ENCODE assay signal across 29 mouse cellular contexts in the genomic region with DNA sequence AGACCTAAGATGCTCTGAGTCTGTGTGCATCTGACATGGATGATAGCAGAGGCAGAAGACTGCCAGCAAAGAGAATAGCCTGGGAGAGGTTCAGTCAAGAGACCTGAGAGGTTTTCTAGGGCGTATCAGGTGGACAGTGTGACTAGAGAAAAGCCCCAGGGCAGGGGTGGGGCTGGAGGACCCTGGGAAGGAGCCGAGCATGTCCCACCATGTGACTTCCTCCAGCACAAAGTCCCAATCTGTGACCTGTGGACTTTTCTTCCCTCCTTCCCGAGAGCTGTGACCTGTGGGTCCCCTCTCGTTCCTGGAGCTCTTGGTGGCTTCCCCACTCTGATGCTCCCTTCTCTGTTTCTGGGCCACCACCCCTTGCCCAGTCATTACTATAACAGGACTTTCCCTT. TPM values are rescaled to one million over a fixed set of nuclear protein-coding genes. Genes with fewer than 3 reads are reported as not detected.
"Had no signal": no experiment of that assay in that cellular context is flagged by ENCODE, and none has a peak within 500 bp of the region (broad histone marks: within the 10 kb centered on the region; RNA-seq: fewer than 3 reads in every experiment).

No protein-coding gene starts in this region.

- DNase-seq: forebrain, postnatal 0 days; gastrocnemius, adult 2 months; gastrocnemius, postnatal 10 days; gastrocnemius, postnatal 25 days; heart, adult 18-20 months; heart, postnatal 10 days; heart, postnatal 4 days; kidney, adult 18-20 months; kidney, adult 9 months; kidney, postnatal 10 days; kidney, postnatal 25 days; kidney, postnatal 4 days; liver; liver, embryonic 13.5 days had no signal

- H3K36me3 ChIP-seq: forebrain, embryonic 15.5 days; heart, embryonic 10.5 days; heart, embryonic 12.5 days; hindbrain, embryonic 10.5 days; hindbrain, embryonic 13.5 days; hindbrain, embryonic 15.5 days; limb, embryonic 10.5 days; limb, embryonic 12.5 days; liver, embryonic 13.5 days had no signal

- ATAC-seq: forebrain, embryonic 15.5 days; forebrain, postnatal 0 days; hindbrain, postnatal 0 days had no signal

- H3K9me3 ChIP-seq: forebrain, embryonic 15.5 days; heart, embryonic 10.5 days; heart, embryonic 12.5 days; hindbrain, embryonic 10.5 days; hindbrain, embryonic 13.5 days; hindbrain, embryonic 15.5 days; limb, embryonic 10.5 days; limb, embryonic 12.5 days; liver, embryonic 13.5 days had no signal

- H3K4me1 ChIP-seq: forebrain, embryonic 15.5 days; hindbrain, embryonic 13.5 days; hindbrain, embryonic 15.5 days; limb, embryonic 12.5 days; liver, embryonic 13.5 days had no signal

- H3K27me3 ChIP-seq: forebrain, embryonic 15.5 days; heart, embryonic 12.5 days; hindbrain, embryonic 15.5 days; liver, embryonic 13.5 days had no signal

- H3K4me2 ChIP-seq: forebrain, embryonic 15.5 days; heart, embryonic 12.5 days; hindbrain, embryonic 13.5 days; hindbrain, embryonic 15.5 days; limb, embryonic 12.5 days; liver, embryonic 13.5 days had no signal

- H3K27ac ChIP-seq: forebrain, embryonic 15.5 days; gastrocnemius, adult 2 months; heart, embryonic 10.5 days; hindbrain, embryonic 10.5 days; hindbrain, embryonic 13.5 days; hindbrain, embryonic 15.5 days; hindbrain, postnatal 0 days; layer of hippocampus, adult 2 months; left cerebral cortex, adult 2 months; limb, embryonic 10.5 days; limb, embryonic 12.5 days; liver, embryonic 13.5 days had no signal

- H3K9ac ChIP-seq: forebrain, embryonic 15.5 days; forebrain, postnatal 0 days; heart, embryonic 12.5 days; hindbrain, embryonic 13.5 days; hindbrain, embryonic 15.5 days; limb, embryonic 12.5 days; liver, embryonic 13.5 days had no signal

- H3K4me3 ChIP-seq: forebrain, embryonic 15.5 days; gastrocnemius, adult 2 months; heart, embryonic 10.5 days; heart, embryonic 12.5 days; hindbrain, embryonic 10.5 days; hindbrain, embryonic 13.5 days; hindbrain, embryonic 15.5 days; layer of hippocampus, adult 2 months; left cerebral cortex, adult 2 months; limb, embryonic 10.5 days; limb, embryonic 12.5 days; liver, embryonic 13.5 days had no signal

RNA-seq across cellular contexts. Expression of gene Gm826, which starts 6.2 kb away (rescaled TPM):
- total RNA-seq: forebrain, postnatal 0 days; granulocyte monocyte progenitor cell, adult 5-6 weeks; layer of hippocampus, adult 2 months; layer of hippocampus, postnatal 25 days; left cerebral cortex, adult 2 months; left cerebral cortex, postnatal 14 days; left cerebral cortex, postnatal 36 days had no signal
- polyA plus RNA-seq: hindbrain, embryonic 13.5 days; hindbrain, embryonic 15.5 days; hindbrain, postnatal 0 days; limb, embryonic 12.5 days had no signal

RNA-seq across cellular contexts. Expression of gene Mafb, which starts 26.7 kb away (rescaled TPM):
- total RNA-seq: granulocyte monocyte progenitor cell, adult 5-6 weeks had no signal
